Mouse (Mus musculus) heart, embryonic 14.5 days (tissue): Measurements from ENCODE around the gene Bmpr1b. TPM values are rescaled to one million over a fixed set of nuclear protein-coding genes. Genes with fewer than 3 reads are reported as not detected.

Source experiments
- ATAC-seq: fragments of 200-750 bp; cut with Nextera tagmentation; 2 replicates; pipeline ENCODE4 v1.8.0; 2017; ENCODE audit warnings: low read depth, moderate TSS enrichment; ENCODE audit not compliant: insufficient number of reproducible peaks, insufficient read depth, low FRiP score
- H3K27ac ChIP-seq, 2 experiments: fragments of 200-500 bp in 1 of 2; fragments of 300-500 bp in 1 of 2; sonication (generic) in 1 of 2; replicated peaks in 1 of 2; 2 replicates each; pipeline ENCODE4 v1.5.1; 2012 to 2014; ENCODE audit warnings: low read depth in 2 of 2, low read length in 2 of 2, control low read depth in 1 of 2, mild to moderate bottlenecking in 1 of 2, mixed read lengths in 1 of 2; ENCODE audit not compliant: control insufficient read depth in 1 of 2, insufficient read depth in 1 of 2
- H3K27me3 ChIP-seq: fragments of 300-500 bp; sonication (generic); 2 replicates; pipeline ENCODE4 v1.6.1; 2014; ENCODE audit warnings: mild to moderate bottlenecking, low read length, control low read depth; ENCODE audit not compliant: control insufficient read depth, insufficient read depth
- H3K36me3 ChIP-seq: fragments of 300-500 bp; sonication (generic); 2 replicates; pipeline ENCODE4 v1.6.1; 2014; ENCODE audit warnings: mild to moderate bottlenecking, control low read depth, low read length, mixed read lengths; ENCODE audit not compliant: control insufficient read depth, insufficient read depth
- H3K4me1 ChIP-seq, 2 experiments: fragments of 200-500 bp in 1 of 2; fragments of 300-500 bp in 1 of 2; sonication (generic) in 1 of 2; 2 replicates each; pipeline ENCODE4 v1.6.1; 2012 to 2014; ENCODE audit warnings: low read length in 2 of 2, control low read depth in 1 of 2, mixed read lengths in 1 of 2; ENCODE audit not compliant: control insufficient read depth in 2 of 2, insufficient read depth in 2 of 2
- H3K4me2 ChIP-seq: fragments of 300-500 bp; sonication (generic); 2 replicates; pipeline ENCODE4 v1.6.1; 2014; ENCODE audit warnings: mild to moderate bottlenecking, low read length
- H3K4me3 ChIP-seq, 2 experiments: fragments of 200-500 bp in 1 of 2; fragments of 300-500 bp in 1 of 2; sonication (generic) in 1 of 2; 2 replicates each; pipeline ENCODE4 v1.5.1; 2012 to 2014; ENCODE audit warnings: low read length in 2 of 2, mild to moderate bottlenecking in 2 of 2, control low read depth in 1 of 2, low read depth in 1 of 2, moderate library complexity in 1 of 2; ENCODE audit not compliant: control insufficient read depth in 1 of 2, insufficient read depth in 1 of 2
- H3K9ac ChIP-seq: fragments of 300-500 bp; sonication (generic); 2 replicates; pipeline ENCODE4 v1.6.1; 2014; ENCODE audit warnings: mild to moderate bottlenecking, low read length
- H3K9me3 ChIP-seq: fragments of 300-500 bp; sonication (generic); 2 replicates; pipeline ENCODE4 v1.6.1; 2016; ENCODE audit warnings: low read length, control low read depth; ENCODE audit not compliant: control insufficient read depth
- WGBS: fragments of 180-500 bp; shearing (Covaris S2); extraction: QIAGEN DNeasy Blood & Tissue Kit; methylation state at CpG from one replicate; pipeline ENCODE4 v1.1.7; 2014; 5-methylcytosine and 5-hydroxymethylcytosine counted together
- polyA plus RNA-seq: library from polyadenylated mRNA; unstranded; fragments of >200 nt; fragmentation: Nextera tagmentation; extraction: Ambion mirVana; gene quantifications from 2 replicates; pipeline ENCODE4 v1.2.1, GENCODE M21; 2014

The Bmpr1b gene
- polyA plus RNA-seq, 1 experiment from 2014 or later = 0.70 TPM

- Histone ChIP-seq H3K4me2 (peak overlapping the region; percentile 58), H3K9ac (peak overlapping the region; percentile 61), H3K36me3 (no peaks in the 10 kb centered on the region), H3K4me3 (peak overlapping the region; percentile 5 to 25; a peak in 3 of 4 replicates), H3K27ac (no peak overlapping the region), H3K4me1 (peaks cover 5 to 12% of the 10 kb centered on the region in 2 experiments), H3K9me3 (no peaks in the 10 kb centered on the region), H3K27me3 (no peaks in the 10 kb centered on the region)
- 7% methylated on average over 10 of the region's 10 CpGs for WGBS
- no peak for ATAC-seq
Measured at GRCm38 (mm10) chr3:141931372-141932092, 237.7 kb downstream of the Bmpr1b start.

GRCm38 (mm10) chr3:141923442-141923841 is 245.8 kb downstream of the Bmpr1b start:
- 69% methylated on average over 1 of the region's 1 CpGs for WGBS
- Histone ChIP-seq H3K9me3 (no peaks in the 10 kb centered on the region), H3K27me3 (no peaks in the 10 kb centered on the region), H3K36me3 (no peaks in the 10 kb centered on the region), H3K27ac (no peak overlapping the region), H3K4me2 (no peak overlapping the region), H3K9ac (no peak overlapping the region), H3K4me1 (no peaks in the 10 kb centered on the region), H3K4me3 (no peak overlapping the region)
- no peak for ATAC-seq

DNA sequence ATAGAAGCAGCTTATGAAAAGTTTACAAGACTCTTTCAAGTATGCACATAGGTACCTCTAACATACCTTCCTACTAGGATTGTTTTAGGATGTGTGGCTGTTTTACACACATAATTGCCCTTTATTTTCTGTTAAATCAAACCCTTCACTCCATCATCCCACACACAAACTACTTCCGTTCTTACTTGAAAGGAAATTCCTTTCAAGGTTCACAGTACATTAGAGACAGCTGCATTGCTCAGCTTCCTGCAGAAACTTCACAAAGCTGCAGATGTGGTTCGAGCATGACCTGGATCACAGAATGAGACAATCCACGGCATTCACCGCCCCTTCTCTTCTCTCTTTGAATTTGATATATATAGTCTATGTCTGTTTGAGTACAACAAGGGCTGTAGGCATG is 248.1 kb downstream of the Bmpr1b start:
- H3K4me1 ChIP-seq = no peaks in the 10 kb centered on the region
- H3K27me3 ChIP-seq = no peaks in the 10 kb centered on the region
- ATAC-seq = no peak
- no peaks in the 10 kb centered on the region for H3K36me3 ChIP-seq
- WGBS = 49% methylated on average over 4 of the region's 4 CpGs
- H3K4me3 ChIP-seq = no peak overlapping the region
- H3K4me2 ChIP-seq = no peak overlapping the region
- H3K9ac ChIP-seq = no peak overlapping the region
- no peak overlapping the region for H3K27ac ChIP-seq
- H3K9me3 ChIP-seq = no peaks in the 10 kb centered on the region

DNA sequence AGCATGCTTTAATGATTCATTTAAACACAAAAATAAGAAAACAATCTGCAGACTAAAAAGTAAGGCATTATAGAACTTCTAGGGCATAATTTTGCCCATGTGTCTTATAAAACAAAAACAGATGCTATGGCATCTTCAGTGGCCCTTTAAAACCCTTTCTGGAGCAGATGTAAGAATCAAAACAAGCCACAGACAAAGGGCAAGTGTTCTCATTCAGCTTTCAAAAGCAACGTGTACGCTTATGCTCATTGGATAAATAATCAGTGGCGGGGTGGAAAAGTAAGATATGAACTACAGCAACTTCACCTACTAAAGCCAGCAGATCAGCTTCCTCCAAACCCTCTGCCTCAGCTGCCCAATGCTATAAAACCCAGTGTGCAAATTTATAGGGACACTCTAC is 249.6 kb downstream of the Bmpr1b start:
- Histone ChIP-seq H3K27me3 (no peaks in the 10 kb centered on the region), H3K4me1 (no peaks in the 10 kb centered on the region), H3K4me3 (no peak overlapping the region), H3K9ac (no peak overlapping the region), H3K36me3 (no peaks in the 10 kb centered on the region), H3K27ac (no peak overlapping the region), H3K4me2 (no peak overlapping the region), H3K9me3 (no peaks in the 10 kb centered on the region)
- WGBS = 49% methylated on average over 3 of the region's 3 CpGs
- no peak for ATAC-seq

- no peak for ATAC-seq
- 62% methylated on average over 4 of the region's 4 CpGs for WGBS
- H3K9me3 ChIP-seq = no peaks in the 10 kb centered on the region
- H3K9ac ChIP-seq = no peak overlapping the region
- H3K27ac ChIP-seq = no peak overlapping the region
- H3K4me1 ChIP-seq = no peaks in the 10 kb centered on the region
- H3K36me3 ChIP-seq = no peaks in the 10 kb centered on the region
- no peak overlapping the region for H3K4me3 ChIP-seq
- H3K27me3 ChIP-seq = no peaks in the 10 kb centered on the region
- H3K4me2 ChIP-seq = no peak overlapping the region
Measured at GRCm38 (mm10) chr3:141917166-141917565, 252.1 kb downstream of the Bmpr1b start.

GRCm38 (mm10) chr3:141915995-141916394 is 253.2 kb downstream of the Bmpr1b start:
- Histone ChIP-seq H3K27ac (no peak overlapping the region), H3K9ac (no peak overlapping the region), H3K36me3 (no peaks in the 10 kb centered on the region), H3K27me3 (no peaks in the 10 kb centered on the region), H3K4me3 (no peak overlapping the region), H3K4me1 (no peaks in the 10 kb centered on the region), H3K4me2 (no peak overlapping the region), H3K9me3 (no peaks in the 10 kb centered on the region)
- 78% methylated on average over 3 of the region's 3 CpGs for WGBS
- ATAC-seq = no peak

GRCm38 (mm10) chr3:141914588-141914987 is 254.6 kb downstream of the Bmpr1b start:
- no peak for ATAC-seq

GRCm38 (mm10) chr3:141909136-141909535 is 260.1 kb downstream of the Bmpr1b start:
- H3K36me3 ChIP-seq = no peaks in the 10 kb centered on the region
- ATAC-seq = no peak
- no peaks in the 10 kb centered on the region for H3K27me3 ChIP-seq
- H3K27ac ChIP-seq = no peak overlapping the region
- 84% methylated on average over 2 of the region's 2 CpGs for WGBS
- H3K4me3 ChIP-seq = no peak overlapping the region
- no peaks in the 10 kb centered on the region for H3K9me3 ChIP-seq
- H3K9ac ChIP-seq = no peak overlapping the region
- no peak overlapping the region for H3K4me2 ChIP-seq
- H3K4me1 ChIP-seq = no peaks in the 10 kb centered on the region

More at GRCm38 (mm10) chr3:141914588-141914987, 254.6 kb downstream of the Bmpr1b start:
- Histone ChIP-seq H3K27me3 (no peaks in the 10 kb centered on the region), H3K4me1 (no peaks in the 10 kb centered on the region), H3K27ac (no peak overlapping the region), H3K4me2 (no peak overlapping the region), H3K36me3 (no peaks in the 10 kb centered on the region), H3K9ac (no peak overlapping the region), H3K9me3 (no peaks in the 10 kb centered on the region), H3K4me3 (no peak overlapping the region)
- WGBS = 72% methylated on average over 3 of the region's 3 CpGs
